Mouse (Mus musculus): Measurements from ENCODE around the gene Prss53.
A peak's percentile ranks its signal among the peaks of the same experiment; 100 is the strongest.
"Not testable (repeated sequence)": the region's sequence is repeated elsewhere in the genome, so short reads cannot be mapped to it uniquely, and the experiment has no call there.

The Prss53 gene

DNA sequence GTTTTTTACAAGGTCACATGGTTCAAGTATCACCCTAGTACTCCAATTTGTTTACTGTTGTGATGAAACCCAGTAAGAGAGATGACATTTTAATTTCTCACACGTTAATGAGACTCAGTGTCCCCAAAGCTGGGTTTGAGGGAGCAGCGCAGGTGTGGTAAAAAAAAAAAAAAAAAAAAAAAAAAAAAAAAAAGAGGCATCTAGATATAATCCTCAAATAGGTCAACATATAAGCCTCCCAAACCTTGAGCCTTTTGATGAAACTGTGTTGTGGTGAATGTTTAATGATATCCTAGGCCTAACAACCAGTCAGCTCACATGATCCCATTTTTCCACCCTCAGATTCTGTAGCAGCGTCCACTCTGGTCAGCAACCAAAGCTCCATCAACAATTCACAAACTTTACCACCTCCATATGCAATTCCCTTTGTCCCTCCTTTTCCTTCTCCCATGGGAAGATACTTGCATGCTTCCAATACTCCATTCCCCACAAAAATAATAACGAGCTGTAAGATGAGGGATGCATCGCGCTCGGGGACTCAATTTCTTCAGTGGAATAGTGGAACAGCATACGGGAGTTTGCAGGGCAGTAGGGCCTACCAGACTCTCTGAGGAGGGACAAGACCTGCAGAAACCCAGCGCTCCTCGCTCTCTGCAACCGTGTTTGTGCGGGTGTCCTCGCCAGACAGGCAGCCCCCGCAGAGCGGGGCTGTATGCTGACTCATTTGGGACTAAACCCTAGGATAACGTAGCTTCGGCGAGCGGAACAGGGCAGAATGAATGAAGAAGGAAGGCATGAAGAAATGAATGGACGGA, 15.8 kb downstream of the Prss53 start:
- DNase-seq: no peak

DNA sequence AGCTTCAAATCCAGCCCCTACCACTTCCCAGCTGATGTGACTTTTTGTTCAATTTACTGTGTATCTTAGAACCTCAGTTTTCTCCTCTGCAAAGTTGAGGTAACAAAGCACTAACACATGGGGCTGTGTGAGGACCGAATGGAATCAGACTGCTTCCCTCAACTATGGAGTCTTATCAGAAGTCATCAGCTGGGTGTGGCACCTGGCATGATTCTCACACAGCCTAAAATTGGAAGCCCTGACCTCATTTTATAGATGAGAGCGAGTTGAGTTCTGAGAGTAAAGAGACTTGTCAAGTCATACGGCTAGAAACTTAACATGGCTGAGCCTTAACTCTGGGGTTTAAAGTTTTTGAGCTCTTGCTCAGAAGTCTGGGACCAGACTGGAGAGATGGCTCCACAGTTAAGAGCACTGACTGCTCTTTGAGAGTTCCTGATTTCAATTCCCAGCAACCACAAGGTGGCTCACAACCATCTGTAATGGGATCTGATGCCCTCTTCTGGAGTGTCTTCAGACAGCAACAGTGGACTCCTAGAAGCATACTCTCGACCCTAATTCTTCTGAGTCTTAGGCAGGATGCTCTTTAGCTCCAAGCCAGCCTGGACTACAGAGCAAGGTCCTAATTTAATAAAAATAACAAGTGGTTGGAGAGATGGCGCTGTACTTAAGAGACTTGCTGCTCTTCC, 20.5 kb downstream of the Prss53 start:
- DNase-seq: peak in 1 of 2 experiments; percentile 14

DNA sequence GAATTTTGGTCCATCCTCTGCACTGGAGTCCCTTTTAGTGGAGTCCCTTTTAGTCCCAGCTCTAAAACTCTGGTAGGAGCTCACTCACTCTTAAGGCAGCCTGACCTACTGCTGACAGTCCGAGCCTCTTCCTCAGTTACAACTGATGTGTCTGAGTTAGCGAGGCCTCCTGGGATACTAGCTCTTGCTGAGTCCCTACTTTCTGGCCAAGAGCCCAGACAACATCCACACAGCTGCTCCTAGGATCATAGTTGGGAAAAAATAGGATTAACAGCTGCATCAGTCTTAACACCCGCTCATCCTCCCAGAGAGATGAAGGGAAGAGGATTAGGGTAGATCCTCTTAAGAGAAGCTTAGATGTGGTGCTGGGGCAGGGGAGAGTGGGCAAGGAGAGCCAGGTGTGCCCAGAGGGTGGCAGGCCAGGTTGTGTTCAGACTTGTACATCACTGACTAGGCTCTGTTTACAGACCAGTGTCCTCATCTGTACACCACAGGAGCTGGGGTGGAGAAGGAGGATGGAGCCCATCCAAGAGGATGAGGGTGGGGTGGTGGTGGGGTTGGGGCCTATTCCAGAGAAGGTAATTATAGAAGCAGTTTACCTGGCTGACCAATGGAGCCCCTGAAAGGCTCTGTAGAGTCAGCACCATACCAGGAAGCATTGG, 21.5 kb downstream of the Prss53 start:
- DNase-seq: no peak

GRCm38 (mm10) chr7:127867641-127868040, 23.1 kb downstream of the Prss53 start:
- DNase-seq: no peak

- DNase-seq: no peak
Observed at GRCm38 (mm10) chr7:127866434-127866833, 24.3 kb downstream of the Prss53 start.

- no peak for DNase-seq
Observed at GRCm38 (mm10) chr7:127858258-127858657, 32.5 kb downstream of the Prss53 start.

GRCm38 (mm10) chr7:127850906-127851305, 39.9 kb downstream of the Prss53 start:
- no peak for DNase-seq

DNA sequence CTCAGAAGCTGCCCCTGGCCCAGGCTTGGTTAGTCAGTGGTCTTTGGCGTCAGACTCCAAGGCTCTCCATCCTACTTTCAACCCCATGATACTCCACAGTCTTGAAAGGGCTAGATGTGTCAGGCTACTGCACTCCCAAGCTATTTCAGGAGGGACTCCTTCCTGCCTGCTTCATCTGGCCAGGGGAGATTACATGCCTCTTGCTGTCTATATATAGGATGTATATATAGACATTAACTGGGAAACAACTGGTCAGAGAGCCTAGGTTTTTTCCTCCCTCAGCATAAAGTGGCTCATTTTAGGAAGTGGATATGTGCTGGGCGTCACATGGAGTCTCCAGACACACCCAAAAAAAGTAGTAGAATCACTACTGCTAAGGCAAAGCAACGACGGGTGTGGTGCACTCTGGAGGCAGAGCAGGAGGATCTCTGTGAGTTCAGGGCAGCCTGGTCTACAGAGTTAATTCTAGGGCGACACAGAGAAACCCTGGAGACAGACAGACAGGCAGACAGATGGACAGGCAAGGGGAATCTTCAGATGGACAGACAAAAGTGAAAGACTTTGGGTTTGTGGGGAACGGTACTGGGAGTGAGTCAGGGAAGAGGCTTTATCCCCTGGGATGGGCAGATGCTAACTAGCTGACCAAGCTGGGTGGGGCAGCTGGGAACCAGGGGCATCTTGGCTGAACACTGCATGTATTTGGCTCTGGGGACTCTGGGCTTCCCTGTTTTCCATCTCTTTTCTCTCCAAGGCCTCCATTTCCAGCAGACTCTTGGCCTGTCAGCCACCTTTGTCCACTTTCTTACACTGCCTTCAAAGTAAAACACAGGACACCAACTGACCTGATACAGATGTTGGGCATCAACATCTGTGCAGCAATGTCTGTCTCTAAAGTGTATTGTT, 40.5 kb downstream of the Prss53 start:
- no peak for DNase-seq

DNA sequence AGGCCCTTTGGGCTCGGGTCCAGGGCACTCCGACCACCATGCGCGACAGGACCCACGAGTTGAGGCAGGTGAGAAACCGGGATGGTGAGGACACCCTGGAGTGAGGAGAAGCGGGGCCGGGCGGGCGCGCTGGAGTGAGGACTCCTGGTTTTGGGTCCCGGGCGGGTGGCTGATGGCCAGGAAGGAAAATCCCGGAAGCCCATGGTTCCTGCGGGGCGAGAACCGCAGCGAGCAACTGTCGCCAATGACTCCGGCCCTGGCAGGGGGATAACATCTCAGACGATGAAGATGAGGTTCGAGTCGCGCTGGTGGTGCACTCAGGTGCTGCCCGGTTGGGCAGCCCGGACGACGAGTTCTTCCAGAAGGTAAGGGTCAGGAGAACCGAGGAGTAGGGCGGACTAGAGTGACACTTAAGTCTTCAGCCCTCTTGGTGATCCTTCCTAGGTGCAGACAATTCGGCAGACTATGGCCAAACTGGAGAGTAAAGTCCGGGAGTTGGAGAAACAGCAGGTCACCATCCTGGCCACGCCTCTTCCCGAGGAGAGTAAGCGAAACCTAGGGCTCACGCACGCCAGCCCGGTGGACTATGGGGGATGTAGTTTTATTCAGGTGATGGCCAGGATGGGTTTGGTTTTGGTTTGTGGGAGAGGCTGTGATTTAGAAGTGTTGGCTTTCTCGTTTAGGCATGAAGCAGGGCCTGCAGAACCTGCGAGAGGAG, 48.6 kb downstream of the Prss53 start:
- DNase-seq: peak; percentile 84 to 85

GRCm38 (mm10) chr7:127841340-127842000, 49.3 kb downstream of the Prss53 start:
- peak; percentile 92 for DNase-seq

DNA sequence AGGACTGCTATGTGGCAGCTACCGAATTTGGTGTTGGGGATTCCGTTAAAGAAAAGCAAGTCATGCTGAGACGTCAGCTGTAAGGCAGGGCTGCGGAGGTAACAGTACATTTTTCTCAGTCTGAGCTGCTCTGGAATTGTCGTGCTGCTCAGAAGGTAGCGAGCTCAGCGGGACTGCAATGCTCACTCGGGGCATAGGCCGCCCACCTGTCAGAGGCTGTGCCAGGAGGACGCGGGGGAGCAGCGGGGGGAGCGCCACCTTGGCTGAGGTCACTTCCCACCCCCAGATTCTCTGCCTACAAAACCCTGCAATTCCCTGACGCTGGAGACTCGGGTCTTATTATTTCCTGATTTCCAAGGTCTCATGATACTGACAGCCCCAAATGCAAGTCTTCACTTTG, 49.9 kb downstream of the Prss53 start:
- DNase-seq: no peak

- not testable (repeated sequence) for DNase-seq
Observed at GRCm38 (mm10) chr7:127840031-127840430, 50.7 kb downstream of the Prss53 start.

- not testable (repeated sequence) for DNase-seq
Observed at GRCm38 (mm10) chr7:127837878-127838277, 52.9 kb downstream of the Prss53 start.

- no peak for DNase-seq
Observed at GRCm38 (mm10) chr7:127837473-127837872, 53.3 kb downstream of the Prss53 start.
